Mouse (Mus musculus) heart, embryonic 13.5 days (tissue): ENCODE data around the gene Cep112. TPM values are rescaled to one million over a fixed set of nuclear protein-coding genes. Genes with fewer than 3 reads are reported as not detected.

Source experiments
- ATAC-seq: fragments of 200-750 bp; cut with Nextera tagmentation; 2 replicates; pipeline ENCODE4 v1.8.0; 2017; ENCODE audit warnings: moderate TSS enrichment; ENCODE audit not compliant: insufficient number of reproducible peaks, low FRiP score, low TSS enrichment; ENCODE audit errors: extremely low read depth
- H3K27ac ChIP-seq: fragments of 300-500 bp; sonication (generic); replicated peaks from 2 replicates; pipeline ENCODE4 v1.5.1; 2015; ENCODE audit warnings: moderate library complexity, mild to moderate bottlenecking, inconsistent platforms
- H3K27me3 ChIP-seq: fragments of 300-500 bp; sonication (generic); replicated peaks from 2 replicates; pipeline ENCODE4 v1.6.1; 2015; ENCODE audit warnings: mild to moderate bottlenecking, inconsistent platforms
- H3K36me3 ChIP-seq: fragments of 300-500 bp; sonication (generic); 2 replicates; pipeline ENCODE4 v1.6.1; 2015; ENCODE audit warnings: mild to moderate bottlenecking, inconsistent platforms
- H3K4me1 ChIP-seq: fragments of 300-500 bp; sonication (generic); 2 replicates; pipeline ENCODE4 v1.6.1; 2015; ENCODE audit warnings: inconsistent platforms
- H3K4me2 ChIP-seq: fragments of 300-500 bp; sonication (generic); 2 replicates; pipeline ENCODE4 v1.6.1; 2015; ENCODE audit warnings: inconsistent platforms, mild to moderate bottlenecking, moderate library complexity
- H3K4me3 ChIP-seq: fragments of 300-500 bp; sonication (generic); 2 replicates; pipeline ENCODE4 v1.5.1; 2015; ENCODE audit warnings: moderate library complexity, mild to moderate bottlenecking, inconsistent platforms
- H3K9ac ChIP-seq: fragments of 300-500 bp; sonication (generic); 2 replicates; pipeline ENCODE4 v1.6.1; 2015; ENCODE audit warnings: inconsistent platforms, mild to moderate bottlenecking, moderate library complexity
- H3K9me3 ChIP-seq: fragments of 300-500 bp; sonication (generic); 2 replicates; pipeline ENCODE4 v1.6.1; 2016; ENCODE audit warnings: inconsistent platforms
- WGBS: fragments of 180-500 bp; shearing (Covaris S2); methylation state at CpG from one replicate; pipeline ENCODE4 v1.1.7; 2015; ENCODE audit warnings: mixed read lengths; 5-methylcytosine and 5-hydroxymethylcytosine counted together
- polyA plus RNA-seq: library from polyadenylated mRNA; unstranded; fragments of >200 nt; fragmentation: Nextera tagmentation; extraction: Ambion mirVana; gene quantifications from 2 replicates; pipeline ENCODE4 v1.2.1, GENCODE M21; 2015

The Cep112 gene
- polyA plus RNA-seq, 1 experiment from 2014 or later: 6.9 TPM

DNA sequence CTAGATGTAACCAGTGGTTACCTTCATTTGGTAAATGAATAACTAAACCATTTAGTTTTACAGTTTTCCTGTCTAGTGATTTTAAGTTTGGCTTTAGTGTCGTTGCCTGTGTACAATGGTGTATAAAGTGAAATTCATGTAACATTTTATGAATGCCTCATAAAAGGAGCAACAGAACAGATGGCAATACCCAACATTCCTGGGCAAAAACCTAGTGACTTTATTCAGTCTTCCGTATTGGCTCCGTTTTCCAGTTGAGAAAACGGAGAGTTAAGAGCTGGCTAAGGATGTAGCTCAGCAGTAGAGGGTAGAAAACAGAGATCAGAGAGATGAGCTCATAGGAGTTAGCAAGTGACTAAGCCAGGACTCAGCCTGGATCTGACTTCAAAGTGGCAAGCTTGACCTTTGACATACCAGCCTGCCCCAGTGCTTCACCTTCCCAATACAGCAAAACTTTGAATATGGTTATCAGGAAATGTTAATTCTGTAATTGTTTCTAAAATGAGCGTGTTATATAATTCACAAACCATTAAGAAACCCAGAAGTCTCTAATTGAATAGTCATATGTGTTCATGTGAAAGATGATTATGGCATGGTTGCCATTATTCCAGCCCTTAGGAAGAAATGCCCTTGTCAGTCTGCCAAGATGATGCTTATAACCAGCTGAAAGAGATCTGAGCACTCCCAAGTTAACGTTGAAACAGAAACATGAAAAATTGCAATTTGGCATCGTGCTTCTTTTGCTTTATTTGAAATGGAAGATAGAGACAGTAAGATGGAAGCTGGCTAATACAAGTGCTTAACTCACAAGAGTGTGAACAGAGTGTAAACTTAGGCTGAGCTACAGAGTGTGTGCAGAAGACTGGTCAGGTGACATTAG lies 328.6 kb downstream of the Cep112 start:
- Histone ChIP-seq H3K9me3 (no peaks in the 10 kb centered on the region), H3K9ac (no peak overlapping the region), H3K4me2 (no peak overlapping the region), H3K4me1 (peaks cover 58% of the 10 kb centered on the region), H3K36me3 (no peaks in the 10 kb centered on the region), H3K4me3 (no peak overlapping the region), H3K27ac (no peak overlapping the region), H3K27me3 (no peaks in the 10 kb centered on the region)
- ATAC-seq: no peak
- WGBS: 69% methylated on average over 7 of the region's 7 CpGs

DNA sequence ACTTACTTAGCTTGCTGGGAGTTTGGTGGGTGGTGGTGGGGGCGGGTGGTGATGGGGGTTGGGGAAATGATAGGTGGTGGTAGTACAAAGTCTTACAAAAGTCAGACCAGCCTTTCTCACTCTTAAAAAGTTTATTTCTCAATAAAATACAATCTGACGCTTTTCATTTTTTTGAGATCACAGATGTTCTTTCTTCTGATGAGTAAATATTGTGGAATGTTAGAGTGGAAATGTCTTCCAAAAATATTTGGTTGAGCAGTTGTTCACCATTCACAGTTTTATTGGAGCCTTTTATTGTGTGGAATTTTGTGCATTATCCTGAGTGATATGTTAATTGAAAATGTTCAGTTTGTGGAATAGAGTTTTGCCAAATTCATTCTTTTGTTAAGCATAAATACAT lies 332.2 kb downstream of the Cep112 start:
- no peak overlapping the region for H3K27ac ChIP-seq
- H3K4me1 ChIP-seq: peaks cover 38% of the 10 kb centered on the region
- no peak overlapping the region for H3K9ac ChIP-seq
- H3K4me2 ChIP-seq: no peak overlapping the region
- 76% methylated on average over 2 of the region's 2 CpGs for WGBS
- no peaks in the 10 kb centered on the region for H3K9me3 ChIP-seq
- no peaks in the 10 kb centered on the region for H3K27me3 ChIP-seq
- H3K4me3 ChIP-seq: no peak overlapping the region
- ATAC-seq: no peak
- peaks cover 6% of the 10 kb centered on the region for H3K36me3 ChIP-seq

DNA sequence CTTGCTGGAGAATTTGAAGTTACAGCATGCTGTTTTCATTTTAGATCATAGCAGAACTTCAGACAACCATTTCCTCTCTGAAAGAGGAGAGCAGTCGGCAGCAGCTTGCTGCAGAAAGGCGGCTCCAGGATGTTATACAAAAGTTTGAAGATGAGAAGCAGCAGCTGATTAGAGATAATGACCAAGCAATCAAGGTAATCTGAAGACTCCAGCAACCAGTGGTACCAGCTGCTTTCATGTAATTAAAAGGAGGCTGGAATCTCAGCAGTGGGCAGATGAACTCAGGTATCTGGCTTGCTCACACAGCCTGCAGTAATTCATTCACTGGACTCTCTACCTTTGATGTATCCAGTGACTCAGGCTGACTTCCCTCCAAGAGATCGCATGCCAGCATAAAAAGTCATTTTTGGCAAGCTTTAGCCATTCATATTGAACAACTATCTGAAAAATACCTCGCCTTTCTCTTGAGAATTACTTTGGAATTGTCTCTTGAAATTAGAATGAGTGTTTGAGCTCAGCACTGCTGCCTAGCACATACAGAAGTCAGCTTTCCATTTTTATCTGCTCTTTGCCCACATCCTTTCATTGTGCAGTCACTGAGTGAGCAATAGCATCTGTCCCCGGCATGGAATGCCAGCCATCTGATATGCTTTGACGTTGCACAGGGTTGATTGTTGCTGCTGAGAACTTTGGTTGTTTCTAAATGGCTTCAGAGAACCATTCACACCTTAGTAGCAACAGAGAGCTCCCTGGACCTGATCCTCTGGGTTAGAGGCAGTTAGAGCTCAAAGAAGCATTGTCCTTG lies 332.8 kb downstream of the Cep112 start:
- no peak overlapping the region for H3K4me2 ChIP-seq
- ATAC-seq: no peak
- WGBS: 39% methylated on average over 6 of the region's 6 CpGs

DNA sequence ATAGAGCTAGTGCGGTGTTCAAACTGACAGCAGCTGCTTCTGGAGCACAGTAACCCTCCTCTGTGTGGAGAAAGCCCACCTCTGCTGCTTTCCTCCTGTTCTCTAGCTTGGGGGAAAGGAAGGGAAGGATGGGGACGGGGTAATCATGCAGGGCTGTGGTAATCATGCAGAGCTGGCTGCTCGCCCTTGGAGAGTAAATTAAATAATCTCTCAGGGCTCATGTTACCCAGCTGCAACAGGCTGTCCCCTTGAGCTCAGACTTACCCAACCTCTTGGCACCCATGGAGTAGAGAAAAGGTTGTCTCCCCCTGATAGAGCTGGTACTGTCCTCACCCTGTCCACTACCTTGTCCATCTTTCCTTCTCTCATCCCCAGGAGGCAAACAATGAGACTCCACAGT lies 345.1 kb downstream of the Cep112 start:
- no peak for ATAC-seq
- WGBS: 55% methylated on average over 3 of the region's 3 CpGs
- H3K9me3 ChIP-seq: no peaks in the 10 kb centered on the region
- no peaks in the 10 kb centered on the region for H3K27me3 ChIP-seq
- H3K27ac ChIP-seq: no peak overlapping the region
- no peak overlapping the region for H3K4me2 ChIP-seq
- no peak overlapping the region for H3K4me3 ChIP-seq
- H3K9ac ChIP-seq: no peak overlapping the region
- no peaks in the 10 kb centered on the region for H3K4me1 ChIP-seq
- no peaks in the 10 kb centered on the region for H3K36me3 ChIP-seq

More for the DNA sequence above, 332.8 kb downstream of the Cep112 start:
- Histone ChIP-seq H3K27me3 (no peaks in the 10 kb centered on the region), H3K36me3 (peaks cover 6% of the 10 kb centered on the region), H3K27ac (peak overlapping the region; percentile 41), H3K9me3 (no peaks in the 10 kb centered on the region), H3K4me3 (no peak overlapping the region), H3K9ac (no peak overlapping the region), H3K4me1 (peaks cover 32% of the 10 kb centered on the region)

DNA sequence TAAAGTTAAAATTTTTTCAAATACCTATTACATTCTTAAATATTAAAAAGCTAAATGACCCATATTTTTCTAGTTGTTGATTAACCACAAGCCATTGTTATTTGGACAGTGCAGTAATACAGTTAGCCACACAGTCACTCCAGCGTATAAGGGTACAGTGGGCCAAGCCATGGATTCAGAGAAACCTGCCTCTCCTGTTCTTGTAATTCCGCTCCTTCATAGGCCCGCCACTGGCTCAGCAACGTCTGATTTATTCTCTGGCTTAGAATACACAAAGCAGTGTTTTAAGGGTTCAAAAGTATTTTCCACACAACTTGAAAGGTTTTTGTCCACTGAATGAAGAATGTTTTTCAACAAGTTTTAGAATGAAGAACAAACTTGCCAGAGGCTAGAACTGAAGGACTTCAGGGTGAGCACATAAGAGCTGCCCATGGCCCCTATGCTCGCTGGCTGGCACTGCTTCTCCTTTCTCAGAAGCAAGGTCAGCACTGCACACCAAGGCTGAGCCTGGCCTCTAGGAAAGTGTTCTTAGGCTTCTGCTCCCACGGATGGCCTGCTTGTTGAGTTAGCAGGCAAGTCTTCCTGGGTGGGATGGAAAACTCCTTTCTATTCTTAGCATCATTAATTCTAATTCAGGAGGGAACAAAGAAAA lies 349.2 kb downstream of the Cep112 start:
- 71% methylated on average over 6 of the region's 6 CpGs for WGBS
- ATAC-seq: no peak

DNA sequence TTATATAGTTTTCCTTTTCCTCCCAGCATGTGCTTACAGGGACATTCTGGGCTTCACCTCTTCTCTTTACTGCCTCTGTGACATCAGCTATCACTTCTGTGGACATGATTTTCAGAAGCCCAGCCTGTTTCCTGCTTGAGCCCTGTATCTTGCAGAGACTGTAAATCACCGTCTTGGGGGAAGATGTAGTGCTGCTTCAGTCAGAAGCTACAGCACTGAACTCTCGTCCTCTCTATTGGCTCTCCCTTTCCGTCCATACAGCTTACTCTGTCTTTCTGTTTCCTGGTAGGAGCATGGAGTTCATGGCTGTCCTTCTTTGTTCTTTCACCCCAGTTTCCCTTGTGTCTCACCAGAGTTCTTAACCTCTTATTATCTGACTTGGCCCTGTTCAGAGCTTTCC lies 352.2 kb downstream of the Cep112 start:
- Histone ChIP-seq H3K27ac (no peak overlapping the region), H3K9ac (no peak overlapping the region), H3K9me3 (no peaks in the 10 kb centered on the region), H3K27me3 (no peaks in the 10 kb centered on the region), H3K4me1 (peaks cover 5% of the 10 kb centered on the region), H3K4me2 (no peak overlapping the region), H3K36me3 (no peaks in the 10 kb centered on the region), H3K4me3 (no peak overlapping the region)
- ATAC-seq: no peak
- WGBS: 49% methylated on average over 3 of the region's 3 CpGs

More for the DNA sequence above, 349.2 kb downstream of the Cep112 start:
- no peak overlapping the region for H3K27ac ChIP-seq
- no peaks in the 10 kb centered on the region for H3K27me3 ChIP-seq
- H3K9me3 ChIP-seq: no peaks in the 10 kb centered on the region
- H3K9ac ChIP-seq: no peak overlapping the region
- H3K36me3 ChIP-seq: no peaks in the 10 kb centered on the region
- H3K4me1 ChIP-seq: peaks cover 5% of the 10 kb centered on the region
- no peak overlapping the region for H3K4me3 ChIP-seq
- H3K4me2 ChIP-seq: no peak overlapping the region

DNA sequence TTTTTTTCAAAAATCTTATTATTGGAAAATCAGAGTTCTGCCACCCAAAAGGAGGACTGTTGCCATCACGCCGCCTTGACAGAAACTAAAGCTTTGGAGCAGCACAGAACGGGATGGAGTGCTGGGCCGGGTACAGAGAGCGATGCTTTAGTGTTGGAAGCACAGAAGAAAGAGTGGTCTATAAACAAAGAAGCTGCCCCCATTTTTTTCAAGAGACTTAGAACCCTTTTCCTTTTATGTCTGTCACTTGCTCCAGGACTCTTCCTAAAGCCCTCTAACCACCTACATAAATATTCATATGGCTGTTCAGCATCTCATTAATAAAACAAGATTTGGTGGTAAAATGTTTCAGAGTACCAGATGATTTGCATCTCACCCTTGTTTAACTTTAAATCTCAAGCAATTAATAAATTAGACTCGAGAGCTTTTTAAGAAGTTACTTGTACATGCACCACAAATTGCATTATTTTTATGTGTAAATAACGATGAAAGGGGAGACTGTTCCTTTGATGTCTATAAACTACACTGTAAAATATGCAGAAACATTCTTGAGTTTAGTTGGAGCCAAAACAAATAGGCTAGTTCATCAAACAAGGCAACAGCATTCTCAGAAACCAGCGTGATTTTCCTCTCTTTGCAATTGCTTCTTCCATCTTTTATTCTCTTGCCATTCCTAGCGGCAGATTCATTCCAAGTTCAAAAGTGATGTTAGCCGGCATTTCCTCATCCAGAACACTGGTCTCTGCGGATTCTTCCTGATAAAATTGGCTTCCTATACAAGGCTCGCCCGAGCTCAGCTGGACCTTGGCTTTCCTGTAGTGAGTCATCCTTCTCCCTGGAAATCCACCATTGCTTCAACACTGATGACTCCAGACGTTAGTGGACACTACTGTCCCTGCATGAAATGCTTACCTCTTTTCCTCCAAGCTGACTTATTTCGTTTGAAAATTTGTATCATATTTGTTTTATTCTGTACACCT lies 355.6 kb downstream of the Cep112 start:
- WGBS: 68% methylated on average over 15 of the region's 15 CpGs
- no peaks in the 10 kb centered on the region for H3K27me3 ChIP-seq
- H3K27ac ChIP-seq: no peak overlapping the region
- no peak overlapping the region for H3K4me3 ChIP-seq
- H3K4me1 ChIP-seq: peaks cover 10% of the 10 kb centered on the region
- H3K9me3 ChIP-seq: no peaks in the 10 kb centered on the region
- H3K4me2 ChIP-seq: no peak overlapping the region
- no peak for ATAC-seq
- no peak overlapping the region for H3K9ac ChIP-seq
- no peaks in the 10 kb centered on the region for H3K36me3 ChIP-seq

DNA sequence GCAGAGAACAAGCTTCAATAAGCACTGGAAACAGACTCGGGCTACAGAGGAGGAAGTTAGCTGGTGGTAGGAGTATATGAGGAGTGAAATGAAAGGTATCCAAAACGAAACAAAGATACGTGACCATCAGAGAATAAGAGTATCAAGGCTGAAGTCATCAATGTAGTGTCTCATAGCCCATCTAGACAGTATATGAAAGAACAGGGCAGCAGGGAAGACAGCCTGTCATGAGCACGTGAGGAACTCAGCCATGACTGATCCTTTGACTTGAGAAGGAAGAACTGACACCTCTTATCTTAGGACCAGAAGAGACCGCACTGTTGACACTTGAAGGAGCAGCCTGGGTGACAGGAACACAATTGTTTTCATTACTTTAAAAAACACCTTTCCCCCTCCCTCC lies 373.4 kb downstream of the Cep112 start:
- Histone ChIP-seq H3K4me3 (no peak overlapping the region), H3K27ac (no peak overlapping the region), H3K9ac (no peak overlapping the region), H3K4me1 (peaks cover 18% of the 10 kb centered on the region; the same call in 1 of the 2 replicates), H3K36me3 (no peaks in the 10 kb centered on the region), H3K9me3 (no peaks in the 10 kb centered on the region), H3K27me3 (no peaks in the 10 kb centered on the region), H3K4me2 (no peak overlapping the region)
- ATAC-seq: no peak
- WGBS: 41% methylated on average over 5 of the region's 5 CpGs

DNA sequence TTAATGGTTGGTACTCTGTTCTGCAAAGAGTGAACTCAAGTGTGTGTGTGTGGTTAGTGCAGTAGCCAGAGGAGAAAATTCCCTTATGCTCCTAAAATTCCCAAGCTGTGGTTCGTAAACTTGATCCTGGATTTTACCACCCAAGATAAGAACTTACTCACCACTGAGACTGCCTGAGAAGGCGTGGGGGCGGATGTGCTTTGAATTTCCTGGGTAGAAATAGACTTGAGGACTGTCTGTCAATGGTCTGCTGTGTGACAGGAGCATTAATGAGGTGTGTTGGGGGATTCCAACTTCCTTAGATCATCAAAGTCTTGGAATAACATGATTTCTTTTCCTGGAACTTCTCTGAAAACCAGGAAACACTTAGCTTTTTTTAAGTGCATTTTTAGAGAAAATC lies 374.7 kb downstream of the Cep112 start:
- Histone ChIP-seq H3K27ac (no peak overlapping the region), H3K9ac (no peak overlapping the region), H3K4me2 (no peak overlapping the region), H3K4me1 (peaks cover 18% of the 10 kb centered on the region; the same call in 1 of the 2 replicates), H3K27me3 (no peaks in the 10 kb centered on the region), H3K36me3 (no peaks in the 10 kb centered on the region), H3K4me3 (no peak overlapping the region), H3K9me3 (no peaks in the 10 kb centered on the region)
- 33% methylated on average over 3 of the region's 3 CpGs for WGBS
- no peak for ATAC-seq

DNA sequence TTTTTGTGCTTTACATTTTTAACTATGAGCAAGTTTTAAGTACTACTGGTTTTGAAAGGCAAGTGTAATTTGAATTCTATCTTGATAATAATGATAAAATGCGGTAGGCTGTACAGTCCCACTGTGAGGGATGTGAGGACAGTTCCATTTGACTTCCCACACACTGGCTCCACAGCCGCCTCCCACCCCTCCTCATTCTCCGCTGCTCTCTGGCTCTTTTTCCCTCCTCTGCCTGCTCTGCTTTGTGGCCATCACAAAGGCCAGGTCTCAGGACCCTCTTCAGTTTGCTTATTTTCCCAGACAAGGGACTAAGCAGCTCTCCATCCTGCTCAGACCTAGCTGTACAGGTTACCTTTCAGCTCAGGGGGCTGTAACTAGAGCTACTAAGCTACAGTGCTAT lies 379.0 kb downstream of the Cep112 start:
- Histone ChIP-seq H3K27me3 (no peaks in the 10 kb centered on the region), H3K4me3 (no peak overlapping the region), H3K36me3 (no peaks in the 10 kb centered on the region), H3K9ac (no peak overlapping the region), H3K9me3 (no peaks in the 10 kb centered on the region), H3K27ac (no peak overlapping the region), H3K4me1 (peaks cover 7% of the 10 kb centered on the region; the same call in 1 of the 2 replicates), H3K4me2 (no peak overlapping the region)
- 65% methylated on average over 3 of the region's 3 CpGs for WGBS
- ATAC-seq: no peak
